Mouse (Mus musculus): ENCODE results near the gene Olfr1276. TPM values are rescaled to one million over a fixed set of nuclear protein-coding genes. Genes with fewer than 3 reads are reported as not detected.
A peak's percentile ranks its signal among the peaks of the same experiment; 100 is the strongest.

The Olfr1276 gene
- not detected in 2 replicates for polyA plus RNA-seq (2012; rRNA removed)

- no peak for TF ChIP-seq CTCF (IDR thresholded peaks at IDR 0.05; ENCODE audit: control insufficient read depth, insufficient read depth, insufficient replicate concordance, low read depth, low read length)
- TF ChIP-seq POLR2A (IDR thresholded peaks at IDR 0.05; ENCODE audit: control insufficient read depth, low read depth, low read length), result no peak
- no peaks in the 10 kb centered on the region for H3K36me3 ChIP-seq (ENCODE audit: control insufficient read depth, insufficient read depth, low read length)
- no peaks in the 10 kb centered on the region for H3K4me1 ChIP-seq (ENCODE audit: control insufficient read depth, insufficient read depth, low read length)
- no peak within 1 kb of the TSS for H3K27ac ChIP-seq (ENCODE audit: control insufficient read depth, insufficient read depth, low read depth, low read length)
- no peaks in the 10 kb centered on the region for H3K27me3 ChIP-seq (ENCODE audit: control insufficient read depth, insufficient read depth, low read length)
- no peak within 1 kb of the TSS for H3K4me3 ChIP-seq (ENCODE audit: control insufficient read depth, low read depth, low read length)
Observed at GRCm38 (mm10) chr2:111254216-111254615, at the start of gene Olfr1276. Olfr1276 (plus strand) TSS chr2:111254516.

- Histone ChIP-seq H3K27me3 (ENCODE audit: control insufficient read depth, insufficient read depth, low read length) (no peaks in the 10 kb centered on the region), H3K36me3 (ENCODE audit: control insufficient read depth, insufficient read depth, low read length) (no peaks in the 10 kb centered on the region), H3K4me1 (ENCODE audit: control insufficient read depth, insufficient read depth, low read length) (peaks cover 4% of the 10 kb centered on the region; the same call in 1 of the 2 replicates), H3K4me3 (ENCODE audit: control insufficient read depth, low read depth, low read length) (peak within 1 kb of the TSS; percentile 90), H3K27ac (ENCODE audit: control insufficient read depth, insufficient read depth, low read depth, low read length) (peak within 1 kb of the TSS; percentile 85)
- TF ChIP-seq CTCF (IDR thresholded peaks at IDR 0.05; ENCODE audit: control insufficient read depth, insufficient read depth, insufficient replicate concordance, low read depth, low read length), result no peak
- TF ChIP-seq POLR2A (IDR thresholded peaks at IDR 0.05; ENCODE audit: control insufficient read depth, low read depth, low read length), result no peak
Observed at GRCm38 (mm10) chr2:111229502-111229901, 24.8 kb upstream of the Olfr1276 start, which contains the start of gene 4930430A15Rik. 4930430A15Rik (minus strand) TSS chr2:111229602.

GRCm38 (mm10) chr2:111235186-111235585, 19.1 kb upstream of the Olfr1276 start, which contains the start of gene Olfr1275:
Olfr1275 (minus strand) TSS chr2:111235286.
- no peak within 1 kb of the TSS for H3K4me3 ChIP-seq (ENCODE audit: control insufficient read depth, low read depth, low read length)
- H3K27me3 ChIP-seq (ENCODE audit: control insufficient read depth, insufficient read depth, low read length), result no peaks in the 10 kb centered on the region
- TF ChIP-seq POLR2A (IDR thresholded peaks at IDR 0.05; ENCODE audit: control insufficient read depth, low read depth, low read length), result no peak
- no peak for TF ChIP-seq CTCF (IDR thresholded peaks at IDR 0.05; ENCODE audit: control insufficient read depth, insufficient read depth, insufficient replicate concordance, low read depth, low read length)
- H3K27ac ChIP-seq (ENCODE audit: control insufficient read depth, insufficient read depth, low read depth, low read length), result no peak within 1 kb of the TSS
- no peaks in the 10 kb centered on the region for H3K36me3 ChIP-seq (ENCODE audit: control insufficient read depth, insufficient read depth, low read length)
- no peaks in the 10 kb centered on the region for H3K4me1 ChIP-seq (ENCODE audit: control insufficient read depth, insufficient read depth, low read length)

GRCm38 (mm10) chr2:111274006-111274405, 19.7 kb downstream of the Olfr1276 start, which contains the start of gene Olfr1277:
Olfr1277 (minus strand) TSS chr2:111274106.
- Histone ChIP-seq H3K4me3 (ENCODE audit: control insufficient read depth, low read depth, low read length) (no peak within 1 kb of the TSS), H3K27me3 (ENCODE audit: control insufficient read depth, insufficient read depth, low read length) (no peaks in the 10 kb centered on the region), H3K36me3 (ENCODE audit: control insufficient read depth, insufficient read depth, low read length) (no peaks in the 10 kb centered on the region), H3K4me1 (ENCODE audit: control insufficient read depth, insufficient read depth, low read length) (no peaks in the 10 kb centered on the region), H3K27ac (ENCODE audit: control insufficient read depth, insufficient read depth, low read depth, low read length) (no peak within 1 kb of the TSS)
- TF ChIP-seq POLR2A (IDR thresholded peaks at IDR 0.05; ENCODE audit: control insufficient read depth, low read depth, low read length), result no peak
- no peak for TF ChIP-seq CTCF (IDR thresholded peaks at IDR 0.05; ENCODE audit: control insufficient read depth, insufficient read depth, insufficient replicate concordance, low read depth, low read length)

- H3K4me3 ChIP-seq (ENCODE audit: control insufficient read depth, low read depth, low read length), result no peak within 1 kb of the TSS
- H3K27ac ChIP-seq (ENCODE audit: control insufficient read depth, insufficient read depth, low read depth, low read length), result no peak within 1 kb of the TSS
- no peaks in the 10 kb centered on the region for H3K27me3 ChIP-seq (ENCODE audit: control insufficient read depth, insufficient read depth, low read length)
- H3K4me1 ChIP-seq (ENCODE audit: control insufficient read depth, insufficient read depth, low read length), result no peaks in the 10 kb centered on the region
- TF ChIP-seq CTCF (IDR thresholded peaks at IDR 0.05; ENCODE audit: control insufficient read depth, insufficient read depth, insufficient replicate concordance, low read depth, low read length), result no peak
- no peak for TF ChIP-seq POLR2A (IDR thresholded peaks at IDR 0.05; ENCODE audit: control insufficient read depth, low read depth, low read length)
- H3K36me3 ChIP-seq (ENCODE audit: control insufficient read depth, insufficient read depth, low read length), result no peaks in the 10 kb centered on the region
Observed at GRCm38 (mm10) chr2:111289836-111290235, 35.5 kb downstream of the Olfr1276 start, which contains the start of gene Olfr1278. Olfr1278 (plus strand) TSS chr2:111290136.

- TF ChIP-seq CTCF (IDR thresholded peaks at IDR 0.05; ENCODE audit: control insufficient read depth, insufficient read depth, insufficient replicate concordance, low read depth, low read length), result no peak
- TF ChIP-seq POLR2A (IDR thresholded peaks at IDR 0.05; ENCODE audit: control insufficient read depth, low read depth, low read length), result no peak
- H3K27me3 ChIP-seq (ENCODE audit: control insufficient read depth, insufficient read depth, low read length), result no peaks in the 10 kb centered on the region
- H3K27ac ChIP-seq (ENCODE audit: control insufficient read depth, insufficient read depth, low read depth, low read length), result no peak overlapping the region
- H3K4me1 ChIP-seq (ENCODE audit: control insufficient read depth, insufficient read depth, low read length), result no peaks in the 10 kb centered on the region
- H3K36me3 ChIP-seq (ENCODE audit: control insufficient read depth, insufficient read depth, low read length), result no peaks in the 10 kb centered on the region
- no peak overlapping the region for H3K4me3 ChIP-seq (ENCODE audit: control insufficient read depth, low read depth, low read length)
Observed at GRCm38 (mm10) chr2:111298541-111298940, 44.2 kb downstream of the Olfr1276 start.

- Histone ChIP-seq H3K36me3 (ENCODE audit: control insufficient read depth, insufficient read depth, low read length) (no peaks in the 10 kb centered on the region), H3K4me3 (ENCODE audit: control insufficient read depth, low read depth, low read length) (no peak within 1 kb of the TSS), H3K27me3 (ENCODE audit: control insufficient read depth, insufficient read depth, low read length) (no peaks in the 10 kb centered on the region), H3K27ac (ENCODE audit: control insufficient read depth, insufficient read depth, low read depth, low read length) (no peak within 1 kb of the TSS), H3K4me1 (ENCODE audit: control insufficient read depth, insufficient read depth, low read length) (no peaks in the 10 kb centered on the region)
- TF ChIP-seq POLR2A (IDR thresholded peaks at IDR 0.05; ENCODE audit: control insufficient read depth, low read depth, low read length) (no peak), CTCF (IDR thresholded peaks at IDR 0.05; ENCODE audit: control insufficient read depth, insufficient read depth, insufficient replicate concordance, low read depth, low read length) (no peak)
Observed at GRCm38 (mm10) chr2:111300374-111300773, 46.1 kb downstream of the Olfr1276 start, which contains the start of gene Olfr1279. Olfr1279 (plus strand) TSS chr2:111300635.

Other genes starting within 250 kb of the Olfr1276 start
- gene Gm13941, start 148.5 kb upstream of the Olfr1276 start, polyA plus RNA-seq (2012; rRNA removed), result 5.6 and 8.2 TPM in 2 replicates
- 3.9 and 5.1 TPM in 2 replicates for gene Gm15130, start 101.6 kb upstream of the Olfr1276 start, polyA plus RNA-seq (2012; rRNA removed)
- 10.1 and 17.1 TPM in 2 replicates for gene 4930430A15Rik, start 24.9 kb upstream of the Olfr1276 start, polyA plus RNA-seq (2012; rRNA removed)
- gene Olfr1275, start 19.2 kb upstream of the Olfr1276 start, polyA plus RNA-seq (2012; rRNA removed), result 0.23 TPM in 1 of 2 replicates, not detected in the other
- 0.04 TPM in 1 of 2 replicates, not detected in the other for gene Olfr1277, start 19.6 kb downstream of the Olfr1276 start, polyA plus RNA-seq (2012; rRNA removed)
- not detected in 2 replicates for gene Olfr1278, start 35.6 kb downstream of the Olfr1276 start, polyA plus RNA-seq (2012; rRNA removed)
- gene Olfr1279, start 46.1 kb downstream of the Olfr1276 start, polyA plus RNA-seq (2012; rRNA removed), result 0.16 and 0.20 TPM in 2 replicates
- gene Olfr1280, start 59.5 kb downstream of the Olfr1276 start, polyA plus RNA-seq (2012; rRNA removed), result 1.0 and 1.2 TPM in 2 replicates
- 0.06 and 0.19 TPM in 2 replicates for gene Olfr1281, start 72.0 kb downstream of the Olfr1276 start, polyA plus RNA-seq (2012; rRNA removed)
- not detected in 2 replicates for gene Olfr1282, start 81.6 kb downstream of the Olfr1276 start, polyA plus RNA-seq (2012; rRNA removed)
- not detected in 2 replicates for gene Olfr1283, start 112.3 kb downstream of the Olfr1276 start, polyA plus RNA-seq (2012; rRNA removed)
- not detected in 2 replicates for gene Olfr1284, start 121.0 kb downstream of the Olfr1276 start, polyA plus RNA-seq (2012; rRNA removed)
- not detected in 2 replicates for gene Olfr1286, start 168.6 kb downstream of the Olfr1276 start, polyA plus RNA-seq (2012; rRNA removed)
- gene Olfr1287, start 194.6 kb downstream of the Olfr1276 start, polyA plus RNA-seq (2012; rRNA removed), result not detected in 2 replicates
- gene Olfr1288, start 219.6 kb downstream of the Olfr1276 start, polyA plus RNA-seq (2012; rRNA removed), result not detected in 2 replicates
- gene Olfr1289, start 226.3 kb downstream of the Olfr1276 start, polyA plus RNA-seq (2012; rRNA removed), result 0.07 TPM in 1 of 2 replicates, not detected in the other
- gene Olfr1290, start 239.3 kb downstream of the Olfr1276 start, polyA plus RNA-seq (2012; rRNA removed), result not detected in 2 replicates
- not detected in 2 replicates for gene Olfr1291-ps1, start 242.7 kb downstream of the Olfr1276 start, polyA plus RNA-seq (2012; rRNA removed)